10 mouse cellular contexts compared by ENCODE assay signal in genomic region chr1:78396320-78396913, GRCm38 (mm10).
DNase-seq lines count a peak whose midpoint lies in the region; ATAC-seq and TF ChIP-seq lines count a peak whose summit lies in the region.
"Had no signal": no experiment of that assay in that cellular context is flagged by ENCODE, and none has a peak within 500 bp of the region (broad histone marks: within the 10 kb centered on the region; RNA-seq: fewer than 3 reads in every experiment).

No protein-coding gene starts in this region.

- intact Hi-C loops in left cerebral cortex, postnatal 10 days (cut with DNase I): no loop called here

- CTCF ChIA-PET in Patski (lab: Charles Lee): no interaction called here

- no peak overlapping the region for H3K27ac ChIP-seq in hindbrain, postnatal 0 days
- H3K27ac ChIP-seq in hindbrain, embryonic 12.5 days: no peak overlapping the region
- H3K27ac ChIP-seq: limb, embryonic 12.5 days had no signal

- no peaks in the 10 kb centered on the region for H3K4me1 ChIP-seq in hindbrain, postnatal 0 days (ENCODE audit: insufficient read depth, low read length)
- peaks cover 10% of the 10 kb centered on the region for H3K4me1 ChIP-seq in hindbrain, embryonic 12.5 days
- H3K4me1 ChIP-seq in G1E (ENCODE audit: insufficient read depth, low read depth, low read length): peaks cover 5% of the 10 kb centered on the region; the same call in 1 of the 2 replicates

- no peak overlapping the region for H3K4me2 ChIP-seq in hindbrain, postnatal 0 days (ENCODE audit: low read depth, low read length)
- no peak overlapping the region for H3K4me2 ChIP-seq in hindbrain, embryonic 12.5 days (replicated peaks)
- H3K4me2 ChIP-seq: limb, embryonic 12.5 days had no signal

- no peaks in the 10 kb centered on the region for H3K9me3 ChIP-seq in hindbrain, postnatal 0 days (ENCODE audit: low read length)
- no peaks in the 10 kb centered on the region for H3K9me3 ChIP-seq in hindbrain, embryonic 12.5 days (replicated peaks)
- H3K9me3 ChIP-seq in G1E (replicated peaks): no peaks in the 10 kb centered on the region
- H3K9me3 ChIP-seq: limb, embryonic 12.5 days had no signal

- no peak for ATAC-seq in hindbrain, postnatal 0 days
- ATAC-seq in hindbrain, embryonic 12.5 days (ENCODE audit: low FRiP score): no peak
- ATAC-seq in G1E (ENCODE audit: extremely low read depth, insufficient number of reproducible peaks, low FRiP score, poor library complexity, severe bottlenecking): peak; percentile 37
- ATAC-seq in Patski: peak; percentile 95

- 32% methylated on average over 8 of the region's 8 CpGs for WGBS in hindbrain, postnatal 0 days
- 43% methylated on average over 8 of the region's 8 CpGs for WGBS in hindbrain, embryonic 12.5 days

- peak; percentile 17 for DNase-seq in hindbrain, postnatal 0 days (ENCODE audit: low spot score)
- DNase-seq in G1E (ENCODE audit: low spot score): no peak
- DNase-seq in Patski (ENCODE audit: low read depth, low spot score): peak; percentile 67
- DNase-seq in cerebellum, postnatal 10 days: peak; percentile 75 to 77
- no peak for DNase-seq in layer of hippocampus, adult 11-12 months (ENCODE audit: low spot score)
- no peak for DNase-seq in left cerebral cortex, postnatal 10 days (ENCODE audit: extremely low spot score in 1 of 2, low spot score in 2 of 2)
- DNase-seq: retina, postnatal 1 day had no signal

- POLR2A ChIA-PET in Patski (lab: Charles Lee): interaction anchor here (1.1 kb wide), 1 partner anchor 94 kb away, joined by 3 read pairs; no protein-coding TSS in a partner anchor

- H3K27me3 ChIP-seq in hindbrain, postnatal 0 days (ENCODE audit: insufficient read depth, low read length): no peaks in the 10 kb centered on the region
- 0 out of 2 replicates have a peak, but pooled peaks cover 5% of the 10 kb centered on the region for H3K27me3 ChIP-seq in hindbrain, embryonic 12.5 days
- H3K27me3 ChIP-seq in G1E (ENCODE audit: insufficient read depth, low read length): peaks cover 17% of the 10 kb centered on the region
- H3K27me3 ChIP-seq in Patski: no peaks in the 10 kb centered on the region
- H3K27me3 ChIP-seq: limb, embryonic 12.5 days; megakaryocyte, embryonic 14.5 days had no signal

- TF ChIP-seq CTCF in hindbrain, postnatal 0 days (IDR thresholded peaks at IDR 0.05; ENCODE audit: low read depth): no peak
- no peak for TF ChIP-seq CTCF in G1E (IDR thresholded peaks at IDR 0.05; ENCODE audit: low read depth, low read length)
- no peak for TF ChIP-seq CTCF in Patski (IDR thresholded peaks at IDR 0.05)

- H3K4me3 ChIP-seq in hindbrain, postnatal 0 days (ENCODE audit: low read length): no peak overlapping the region
- no peak overlapping the region for H3K4me3 ChIP-seq in hindbrain, embryonic 12.5 days
- no peak overlapping the region for H3K4me3 ChIP-seq in G1E (ENCODE audit: low read depth, low read length)
- H3K4me3 ChIP-seq: limb, embryonic 12.5 days; megakaryocyte, embryonic 14.5 days had no signal

- no peak overlapping the region for H3K9ac ChIP-seq in hindbrain, postnatal 0 days (replicated peaks; ENCODE audit: low read length)
- H3K9ac ChIP-seq in hindbrain, embryonic 12.5 days: no peak overlapping the region
- H3K9ac ChIP-seq: limb, embryonic 12.5 days had no signal

- no peaks in the 10 kb centered on the region for H3K36me3 ChIP-seq in hindbrain, postnatal 0 days (ENCODE audit: insufficient read depth, low read length)
- no peaks in the 10 kb centered on the region for H3K36me3 ChIP-seq in hindbrain, embryonic 12.5 days
- no peaks in the 10 kb centered on the region for H3K36me3 ChIP-seq in G1E (replicated peaks)
- H3K36me3 ChIP-seq: limb, embryonic 12.5 days had no signal

- in situ Hi-C loops in Patski (cut with MboI; ENCODE audit: low pct_unique_long_range_greater_than_20kb): no loop called here

Comparison
In these comparisons a context has a peak if more than half of its experiments do, and no peak if none do; other contexts are left out.
1. ATAC-seq: peak in G1E (single experiment) and Patski (single experiment); none in hindbrain, postnatal 0 days (single experiment) and hindbrain, embryonic 12.5 days (single experiment).
2. DNase-seq: peak in hindbrain, postnatal 0 days (single experiment), Patski (single experiment) and cerebellum, postnatal 10 days (2 of 2); none in G1E (single experiment), layer of hippocampus, adult 11-12 months (single experiment) and left cerebral cortex, postnatal 10 days (0 of 2).